Mouse (Mus musculus) right cerebral cortex, postnatal 25 days (tissue): ENCODE measurements at regions not wholly inside any gene's neighbourhood (a gene's known extent, or its start where the extent isn't known, plus 50 kb on each side); places are given as distances from the start of the nearest gene placed in this dataset.

Experiments
- DNase-seq: peaks from one replicate; pipeline ENCODE4 v3.0.0; 2022

GRCm38 (mm10) chr2:161339327-161340001 lies 230.6 kb upstream of the Chd6 start:
- DNase-seq: no peak

- DNase-seq: no peak
These were observed 230.1 kb upstream of the Chd6 start for GRCm38 (mm10) chr2:161338953-161339326.

- DNase-seq: no peak
These were observed 223.8 kb upstream of the Chd6 start for GRCm38 (mm10) chr2:161332653-161333052.

- DNase-seq: no peak
These were observed 223.0 kb upstream of the Chd6 start for GRCm38 (mm10) chr2:161331850-161332365.

GRCm38 (mm10) chr2:161302796-161303195 lies 193.9 kb upstream of the Chd6 start:
- DNase-seq: no peak

- DNase-seq: no peak
These were observed 160.1 kb upstream of the Chd6 start for GRCm38 (mm10) chr2:161268861-161269413.

GRCm38 (mm10) chr2:161266476-161266875 lies 157.6 kb upstream of the Chd6 start:
- DNase-seq: no peak

GRCm38 (mm10) chr2:161265211-161265610 lies 156.3 kb upstream of the Chd6 start:
- no peak for DNase-seq

GRCm38 (mm10) chr2:161252761-161253160 lies 143.9 kb upstream of the Chd6 start:
- DNase-seq: no peak

- no peak for DNase-seq
These were observed 132.8 kb upstream of the Chd6 start for GRCm38 (mm10) chr2:161241665-161242064.

- DNase-seq: no peak
These were observed 128.5 kb upstream of the Chd6 start for GRCm38 (mm10) chr2:161237280-161237819.

GRCm38 (mm10) chr2:161233155-161233741 lies 124.4 kb upstream of the Chd6 start:
- no peak for DNase-seq

GRCm38 (mm10) chr2:161231405-161231804 lies 122.5 kb upstream of the Chd6 start:
- no peak for DNase-seq

- no peak for DNase-seq
These were observed 106.9 kb upstream of the Chd6 start for GRCm38 (mm10) chr2:161215736-161216135.

- peak; percentile 77 for DNase-seq
These were observed 106.0 kb upstream of the Chd6 start for GRCm38 (mm10) chr2:161214681-161215458.

GRCm38 (mm10) chr2:161212322-161212882 lies 103.5 kb upstream of the Chd6 start:
- DNase-seq: no peak

GRCm38 (mm10) chr2:161196713-161197372 lies 88.0 kb upstream of the Chd6 start:
- DNase-seq: no peak

GRCm38 (mm10) chr2:161187516-161187915 lies 78.6 kb upstream of the Chd6 start:
- no peak for DNase-seq

GRCm38 (mm10) chr2:161185122-161185521 lies 76.2 kb upstream of the Chd6 start:
- no peak for DNase-seq

GRCm38 (mm10) chr2:161177355-161178021 lies 68.6 kb upstream of the Chd6 start:
- DNase-seq: peak; percentile 80

GRCm38 (mm10) chr2:161166681-161167080 lies 57.8 kb upstream of the Chd6 start:
- no peak for DNase-seq

GRCm38 (mm10) chr2:161165495-161165894 lies 56.6 kb upstream of the Chd6 start:
- no peak for DNase-seq
